Mouse (Mus musculus): ENCODE measurements around the gene Meioc.

Gene Meioc

GRCm38 (mm10) chr11:102651381-102651780 lies 12.1 kb upstream of the Meioc start:
- TF ChIP-seq GATA4 (IDR thresholded peaks at IDR 0.05; ENCODE audit: insufficient replicate concordance, low read length) = no peak

DNA sequence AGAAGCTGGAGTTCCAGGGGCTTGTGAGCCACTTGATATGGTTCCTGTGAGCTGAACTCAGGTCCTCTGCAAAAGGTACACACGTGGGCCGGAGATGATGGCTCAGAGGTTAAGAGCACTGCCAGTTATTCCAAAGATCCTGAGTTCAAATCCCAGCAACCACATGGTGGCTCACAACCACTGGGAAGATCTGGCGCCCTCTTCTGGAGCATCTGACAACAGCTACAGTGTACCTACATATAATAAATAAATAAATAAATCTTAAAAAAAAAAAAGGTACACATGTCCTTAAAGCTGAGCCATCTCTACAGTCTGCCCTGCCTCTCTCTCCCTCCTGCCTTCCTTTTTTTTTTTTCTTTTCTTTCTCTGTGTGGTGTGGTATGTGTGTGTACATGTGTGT lies 10.7 kb upstream of the Meioc start:
- TF ChIP-seq GATA4 (IDR thresholded peaks at IDR 0.05; ENCODE audit: insufficient replicate concordance, low read length) = no peak

DNA sequence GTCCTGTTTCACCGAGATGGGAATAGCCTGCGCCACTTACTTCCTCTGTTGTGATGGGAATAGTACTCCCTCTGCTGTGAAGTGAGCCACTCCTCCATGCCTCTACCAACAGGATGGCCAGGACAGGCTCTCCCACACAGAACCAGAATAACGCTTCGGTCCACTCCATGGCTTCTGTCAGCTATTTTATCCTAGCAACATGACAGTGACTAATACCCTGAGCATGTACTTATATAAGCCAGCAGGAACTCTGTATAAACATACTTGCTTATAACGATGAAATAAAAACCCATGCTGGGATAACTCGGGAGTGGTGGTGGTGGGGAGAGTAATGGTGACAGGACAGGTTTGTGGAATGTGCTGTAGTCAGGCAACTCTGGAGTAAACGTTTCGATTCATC lies 7.6 kb upstream of the Meioc start:
- no peak for TF ChIP-seq GATA4 (IDR thresholded peaks at IDR 0.05; ENCODE audit: insufficient replicate concordance, low read length)

- no peak for TF ChIP-seq GATA4 (IDR thresholded peaks at IDR 0.05; ENCODE audit: insufficient replicate concordance, low read length)
These were observed 7.1 kb upstream of the Meioc start for GRCm38 (mm10) chr11:102656326-102656926.

DNA sequence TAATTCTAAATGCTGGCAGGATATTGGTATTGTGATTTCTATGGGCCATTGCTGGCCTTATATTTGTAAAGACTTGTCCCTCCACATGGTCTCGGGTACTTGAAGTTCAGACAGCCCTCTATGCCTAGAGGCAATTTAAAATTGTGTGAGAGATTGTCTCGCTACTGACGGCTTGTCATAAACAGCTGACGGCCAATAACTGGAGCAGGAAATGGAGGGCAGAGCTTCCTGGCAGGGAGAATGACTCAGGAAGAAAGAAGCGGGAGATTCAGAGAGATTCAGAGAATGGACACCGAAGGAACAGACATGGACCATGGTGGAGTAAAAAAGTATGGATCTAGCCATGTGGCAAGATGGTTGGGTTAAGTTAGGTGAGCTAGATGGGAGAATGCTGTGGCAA lies 6.6 kb upstream of the Meioc start:
- no peak for TF ChIP-seq GATA4 (IDR thresholded peaks at IDR 0.05; ENCODE audit: insufficient replicate concordance, low read length)

- TF ChIP-seq GATA4 (IDR thresholded peaks at IDR 0.05; ENCODE audit: insufficient replicate concordance, low read length) = no peak
These were observed 1.6 kb downstream of the Meioc start for GRCm38 (mm10) chr11:102665151-102665550.

GRCm38 (mm10) chr11:102665637-102666435 lies 2.3 kb downstream of the Meioc start:
- TF ChIP-seq GATA4 (IDR thresholded peaks at IDR 0.05; ENCODE audit: insufficient replicate concordance, low read length) = no peak

DNA sequence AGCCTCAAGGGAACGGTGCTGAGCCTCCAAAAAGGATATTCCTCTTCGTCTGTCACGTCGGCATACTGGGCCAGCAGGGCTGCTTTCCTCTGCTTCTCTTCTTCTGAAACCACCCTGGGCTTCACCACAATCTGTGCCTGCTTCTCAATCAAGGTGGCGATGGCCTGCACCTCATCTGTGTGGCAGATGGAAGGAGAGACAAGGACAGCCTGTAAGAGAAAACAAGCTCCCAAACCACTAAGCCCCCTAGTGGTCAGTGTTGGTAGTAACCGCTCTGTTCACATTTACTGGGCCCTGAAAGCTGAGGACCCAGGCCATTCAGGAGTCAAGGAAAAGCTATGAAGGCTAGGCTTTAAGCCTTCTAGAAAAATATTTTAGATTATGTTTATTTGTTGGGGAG lies 26.6 kb downstream of the Meioc start:
- no peak for TF ChIP-seq GATA4 (IDR thresholded peaks at IDR 0.05; ENCODE audit: insufficient replicate concordance, low read length)

DNA sequence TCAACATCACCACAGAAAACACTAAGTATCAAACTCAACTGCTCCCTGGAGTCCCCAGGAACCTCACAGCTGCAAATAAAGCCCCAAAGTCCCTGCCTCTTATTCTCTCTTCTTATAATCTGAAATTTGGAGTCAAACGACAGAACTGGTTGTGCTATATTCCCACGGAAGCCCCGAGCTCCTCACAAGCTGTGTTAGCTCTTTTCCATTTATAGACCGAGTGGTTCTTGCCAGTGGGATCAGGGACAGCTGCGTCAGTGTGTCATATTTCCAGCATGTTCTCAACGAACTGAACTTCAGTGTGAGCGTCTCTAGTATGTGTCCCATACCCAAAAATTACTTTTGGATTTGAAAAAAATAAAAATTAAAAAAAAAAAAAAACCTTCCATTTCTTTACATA lies 31.8 kb downstream of the Meioc start:
- TF ChIP-seq GATA4 (IDR thresholded peaks at IDR 0.05; ENCODE audit: insufficient replicate concordance, low read length) = no peak

DNA sequence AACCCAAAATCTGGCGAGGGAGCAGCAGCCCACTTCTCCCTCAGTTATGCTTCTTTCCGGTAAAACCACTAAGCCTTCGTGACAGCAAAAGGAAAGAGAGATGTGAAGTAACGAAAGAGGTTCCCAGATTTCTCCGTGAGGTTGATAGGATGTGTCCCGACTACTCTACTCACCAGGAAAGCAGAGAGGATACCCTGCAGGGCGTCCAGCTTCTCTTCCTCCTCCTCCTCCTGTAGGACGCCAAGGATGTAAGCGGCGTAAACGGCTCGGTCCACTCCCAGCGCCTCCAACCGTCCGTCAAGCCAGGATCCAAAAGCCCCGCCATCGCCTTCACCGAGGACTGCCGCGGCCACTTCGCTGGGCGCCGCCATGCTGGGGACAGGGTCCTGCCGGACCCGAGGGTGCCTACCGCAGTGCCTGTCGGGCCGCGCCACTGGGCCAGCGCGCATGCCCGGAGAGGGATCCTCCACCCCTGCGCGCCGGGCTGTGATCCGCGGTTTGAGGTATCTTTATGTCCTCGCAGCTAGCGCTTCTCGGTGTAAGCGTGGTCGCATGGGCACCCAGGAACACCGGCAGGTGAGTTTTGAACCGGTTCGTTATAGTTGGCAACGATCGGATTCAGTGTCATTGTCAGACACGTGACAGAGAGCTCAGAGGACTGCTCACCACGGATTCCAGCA lies 34.0 kb downstream of the Meioc start, which contains the start of gene Ccdc43:
TSS of gene Ccdc43 (minus strand) at position 445 of the 680 bp plus-strand sequence.
- TF ChIP-seq GATA4 (IDR thresholded peaks at IDR 0.05; ENCODE audit: insufficient replicate concordance, low read length) = no peak

- no peak for TF ChIP-seq GATA4 (IDR thresholded peaks at IDR 0.05; ENCODE audit: insufficient replicate concordance, low read length)
These were observed 34.5 kb downstream of the Meioc start for GRCm38 (mm10) chr11:102698018-102698476.

- no peak for TF ChIP-seq GATA4 (IDR thresholded peaks at IDR 0.05; ENCODE audit: insufficient replicate concordance, low read length)
These were observed 48.9 kb downstream of the Meioc start for GRCm38 (mm10) chr11:102712411-102712810.

DNA sequence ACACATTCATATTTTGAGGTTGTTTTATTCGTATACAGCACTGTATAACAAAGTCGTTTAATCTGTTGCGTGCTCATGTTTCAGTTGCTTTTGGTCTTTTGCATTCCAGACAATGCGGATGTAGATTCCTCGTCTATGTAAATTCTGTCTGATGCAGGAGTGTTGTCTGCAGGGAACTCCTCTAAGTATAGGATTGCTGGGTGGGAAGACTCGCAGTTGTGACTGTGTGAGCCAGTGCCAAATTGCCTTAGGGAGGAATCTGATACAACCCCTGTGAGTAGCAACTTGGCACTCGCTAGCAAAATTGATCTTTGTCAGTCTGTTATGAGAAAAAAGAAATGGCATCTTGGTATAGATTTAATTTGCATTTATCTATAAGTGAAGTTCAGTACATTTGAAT lies 52.6 kb downstream of the Meioc start:
- TF ChIP-seq GATA4 (IDR thresholded peaks at IDR 0.05; ENCODE audit: insufficient replicate concordance, low read length) = no peak

DNA sequence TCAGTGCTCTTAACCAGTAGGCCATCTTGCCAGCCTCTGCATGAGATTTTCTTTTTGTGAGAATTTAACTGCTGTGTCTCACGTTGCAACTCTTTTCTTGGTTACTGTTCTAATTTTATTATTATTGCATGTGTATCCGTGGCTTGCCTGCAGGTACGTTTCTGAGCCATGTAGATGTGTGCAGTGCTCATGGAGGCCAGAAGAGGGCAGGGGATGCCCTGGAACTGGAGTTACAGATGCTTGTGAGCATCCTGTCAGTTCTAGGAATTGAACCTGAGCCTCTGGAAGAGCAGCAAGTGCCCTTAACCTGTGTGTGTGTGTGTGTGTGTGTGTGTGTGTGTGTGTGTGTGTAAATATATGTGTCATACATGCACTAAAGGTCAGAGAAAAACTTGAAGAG lies 62.1 kb downstream of the Meioc start:
- TF ChIP-seq GATA4 (IDR thresholded peaks at IDR 0.05; ENCODE audit: insufficient replicate concordance, low read length) = no peak

DNA sequence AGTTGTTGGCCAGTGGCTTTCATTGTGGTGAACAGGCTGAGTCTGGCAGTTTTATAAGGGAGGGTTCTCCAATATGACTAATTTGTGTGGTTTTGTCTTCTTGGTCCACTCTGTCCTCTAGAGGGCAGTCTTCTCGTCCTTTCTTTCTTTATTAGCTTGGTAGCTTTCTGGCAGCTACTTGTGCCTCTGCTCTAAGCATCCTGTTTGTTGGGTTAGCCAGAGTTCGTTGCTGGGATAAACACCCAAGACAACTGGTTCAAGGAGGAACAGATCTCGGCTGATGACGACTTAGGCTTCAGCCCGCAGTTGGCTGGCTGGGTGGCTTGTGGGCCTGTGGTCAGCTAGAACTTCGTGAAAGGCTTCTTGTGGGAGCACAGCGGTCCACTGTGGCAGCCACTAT lies 65.1 kb downstream of the Meioc start:
- no peak for TF ChIP-seq GATA4 (IDR thresholded peaks at IDR 0.05; ENCODE audit: insufficient replicate concordance, low read length)

DNA sequence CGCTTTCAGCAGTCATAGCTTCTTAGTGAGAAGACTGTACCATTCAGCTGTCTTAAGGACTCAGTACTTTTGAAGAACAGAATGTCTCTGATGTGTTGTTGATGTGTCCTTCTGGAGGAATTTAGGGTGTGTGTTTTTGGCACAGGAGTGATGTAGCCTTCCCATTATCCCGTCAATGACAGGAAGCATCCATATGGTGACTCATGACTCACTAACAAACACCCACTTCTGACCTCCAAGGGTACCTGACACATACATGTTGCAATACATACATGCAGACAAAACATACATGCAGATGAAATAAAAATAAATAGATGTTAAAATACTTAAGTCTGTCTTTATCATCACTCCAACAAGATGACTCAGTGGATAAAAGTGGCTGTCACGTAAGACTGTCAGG lies 66.3 kb downstream of the Meioc start:
- no peak for TF ChIP-seq GATA4 (IDR thresholded peaks at IDR 0.05; ENCODE audit: insufficient replicate concordance, low read length)
